Mouse (Mus musculus) MEL (cell line): ENCODE measurements at regions not wholly inside any gene's neighbourhood (a gene's known extent, or its start where the extent isn't known, plus 50 kb on each side); places are given as distances from the start of the nearest gene placed in this dataset.

ENCODE experiments used
- DNase-seq: peaks from one replicate; pipeline ENCODE4 v3.0.0; 2011; ENCODE audit warnings: low read depth, low spot score
- H3K27ac ChIP-seq: 2 replicates; pipeline ENCODE4 v1.5.1; 2012; ENCODE audit warnings: low read depth, mild to moderate bottlenecking, control low read depth, low read length, moderate library complexity; ENCODE audit not compliant: control insufficient read depth
- H3K27me3 ChIP-seq, 2 experiments: fragments of 150-350 bp in 1 of 2; sonication (generic) in 1 of 2; 2 replicates each; pipeline ENCODE4 v1.6.1; 2012; ENCODE audit warnings: low read length in 2 of 2, mild to moderate bottlenecking in 2 of 2, improper control_type of control experiment in 1 of 2, moderate library complexity in 1 of 2; ENCODE audit not compliant: insufficient read depth in 2 of 2, control insufficient read depth in 1 of 2
- H3K36me3 ChIP-seq, 2 experiments: 2 replicates each; pipeline ENCODE4 v1.6.1; 2012 to 2014; ENCODE audit warnings: low read length in 2 of 2, improper control_type of control experiment in 1 of 2, inconsistent platforms in 1 of 2, mild to moderate bottlenecking in 1 of 2; ENCODE audit not compliant: insufficient read depth in 2 of 2, control insufficient read depth in 1 of 2
- H3K4me1 ChIP-seq, 2 experiments: fragments of 150-350 bp in 1 of 2; sonication (generic) in 1 of 2; 2 replicates each; pipeline ENCODE4 v1.6.1; 2012; ENCODE audit warnings: low read length in 2 of 2, improper control_type of control experiment in 1 of 2, mild to moderate bottlenecking in 1 of 2; ENCODE audit not compliant: insufficient read depth in 2 of 2, control insufficient read depth in 1 of 2
- H3K4me3 ChIP-seq, 2 experiments: fragments of 150-350 bp in 1 of 2; sonication (generic) in 1 of 2; 2 replicates each; pipeline ENCODE4 v1.5.1; 2012; ENCODE audit warnings: low read depth in 2 of 2, low read length in 2 of 2, mild to moderate bottlenecking in 2 of 2, moderate library complexity in 2 of 2, control low read depth in 1 of 2, improper control_type of control experiment in 1 of 2; ENCODE audit not compliant: control insufficient read depth in 1 of 2, insufficient read depth in 1 of 2
- H3K79me2 ChIP-seq: 2 replicates; pipeline ENCODE4 v1.6.1; 2012; ENCODE audit warnings: mild to moderate bottlenecking, low read length, moderate library complexity; ENCODE audit not compliant: control insufficient read depth, poor library complexity, insufficient read depth
- H3K9ac ChIP-seq: 2 replicates; pipeline ENCODE4 v1.6.1; 2012; ENCODE audit warnings: low read depth, mild to moderate bottlenecking, control low read depth, low read length, moderate library complexity; ENCODE audit not compliant: control insufficient read depth, poor library complexity, severe bottlenecking
- H3K9me3 ChIP-seq: fragments of 150-350 bp; sonication (generic); replicated peaks from 2 replicates; pipeline ENCODE4 v1.6.1; 2012; ENCODE audit warnings: mild to moderate bottlenecking, low read length, improper control_type of control experiment, moderate library complexity; ENCODE audit not compliant: insufficient read depth
- BHLHE40 ChIP-seq: IDR thresholded peaks from 2 replicates; pipeline ENCODE4 v1.6.1; 2012; ENCODE audit warnings: low read depth, mild to moderate bottlenecking, inconsistent platforms, low read length, improper control_type of control experiment, borderline replicate concordance
- CHD1 ChIP-seq: IDR thresholded peaks from 2 replicates; pipeline ENCODE4 v1.6.1; 2012; ENCODE audit warnings: low read depth, mild to moderate bottlenecking, inconsistent platforms, low read length, improper control_type of control experiment
- CHD2 ChIP-seq: IDR thresholded peaks from 2 replicates; pipeline ENCODE4 v1.6.1; 2011; ENCODE audit warnings: low read length, improper control_type of control experiment
- CTCF ChIP-seq, 3 experiments: IDR thresholded peaks in 2 of 3; conservative IDR thresholded peaks in 1 of 3; 2 replicates each; pipeline ENCODE4 v1.5.1; 2011 to 2012; ENCODE audit warnings: low read length in 3 of 3, low read depth in 2 of 3, mild to moderate bottlenecking in 2 of 3, improper control_type of control experiment in 1 of 3, inconsistent platforms in 1 of 3, mixed read lengths in 1 of 3, moderate library complexity in 1 of 3; ENCODE audit not compliant: control insufficient read depth in 1 of 3, insufficient read depth in 1 of 3, poor library complexity in 1 of 3, severe bottlenecking in 1 of 3
- E2F4 ChIP-seq: IDR thresholded peaks from 2 replicates; pipeline ENCODE4 v1.6.1; 2011; ENCODE audit warnings: low read depth, low read length, improper control_type of control experiment, borderline replicate concordance
- ELF1 ChIP-seq: IDR thresholded peaks from 2 replicates; pipeline ENCODE4 v1.6.1; 2014; ENCODE audit warnings: low read depth, mild to moderate bottlenecking, inconsistent platforms, low read length, improper control_type of control experiment, moderate library complexity
- EP300 ChIP-seq, 2 experiments: IDR thresholded peaks; 2 replicates each; pipeline ENCODE4 v1.6.1; 2011; ENCODE audit warnings: improper control_type of control experiment in 2 of 2, low read length in 2 of 2, low read depth in 1 of 2, mild to moderate bottlenecking in 1 of 2
- JUND ChIP-seq: IDR thresholded peaks from 2 replicates; pipeline ENCODE4 v1.6.1; 2011; ENCODE audit warnings: low read depth, mild to moderate bottlenecking, improper control_type of control experiment, low read length
- MAFK ChIP-seq: IDR thresholded peaks from 2 replicates; pipeline ENCODE4 v1.6.1; 2011; ENCODE audit warnings: low read depth, mild to moderate bottlenecking, low read length, improper control_type of control experiment, borderline replicate concordance
- MAX ChIP-seq: IDR thresholded peaks from 2 replicates; pipeline ENCODE4 v1.6.1; 2011; ENCODE audit warnings: low read length, improper control_type of control experiment
- MEF2A ChIP-seq: IDR thresholded peaks from 2 replicates; pipeline ENCODE4 v1.6.1; 2014; ENCODE audit warnings: low read depth, mild to moderate bottlenecking, inconsistent platforms, low read length, improper control_type of control experiment; ENCODE audit not compliant: poor library complexity, insufficient replicate concordance, severe bottlenecking; ENCODE audit errors: extremely low read depth
- MXI1 ChIP-seq: IDR thresholded peaks from 2 replicates; pipeline ENCODE4 v1.6.1; 2011; ENCODE audit warnings: mild to moderate bottlenecking, low read depth, low read length, improper control_type of control experiment
- MYB ChIP-seq: IDR thresholded peaks from 2 replicates; pipeline ENCODE4 v1.6.1; 2011; ENCODE audit warnings: mild to moderate bottlenecking, low read depth, low read length, improper control_type of control experiment
- NELFE ChIP-seq: IDR thresholded peaks from 2 replicates; pipeline ENCODE4 v1.6.1; 2011; ENCODE audit warnings: low read depth, low read length, improper control_type of control experiment
- RAD21 ChIP-seq: IDR thresholded peaks from 2 replicates; pipeline ENCODE4 v1.6.1; 2011; ENCODE audit warnings: mild to moderate bottlenecking, low read depth, low read length, improper control_type of control experiment
- RCOR1 ChIP-seq: IDR thresholded peaks from 2 replicates; pipeline ENCODE4 v1.6.1; 2012; ENCODE audit warnings: low read depth, mild to moderate bottlenecking, inconsistent platforms, low read length, improper control_type of control experiment
- SIN3A ChIP-seq: IDR thresholded peaks from 2 replicates; pipeline ENCODE4 v1.6.1; 2012; ENCODE audit warnings: low read length, improper control_type of control experiment, inconsistent platforms
- SMC3 ChIP-seq: IDR thresholded peaks from 2 replicates; pipeline ENCODE4 v1.6.1; 2011; ENCODE audit warnings: low read depth, low read length, improper control_type of control experiment
- TAL1 ChIP-seq: IDR thresholded peaks from 2 replicates; pipeline ENCODE4 v1.6.1; 2012; ENCODE audit warnings: mild to moderate bottlenecking, inconsistent platforms, low read length, moderate library complexity, mixed read lengths
- TBP ChIP-seq: IDR thresholded peaks from 2 replicates; pipeline ENCODE4 v1.8.0; 2011; ENCODE audit warnings: low read depth, low read length, improper control_type of control experiment
- TCF12 ChIP-seq: IDR thresholded peaks from 2 replicates; pipeline ENCODE4 v1.6.1; 2014; ENCODE audit warnings: low read depth, mild to moderate bottlenecking, inconsistent platforms, low read length, improper control_type of control experiment, moderate library complexity
- UBTF ChIP-seq: IDR thresholded peaks from 2 replicates; pipeline ENCODE4 v1.6.1; 2012; ENCODE audit warnings: low read depth, mild to moderate bottlenecking, inconsistent platforms, low read length, improper control_type of control experiment, moderate library complexity, borderline replicate concordance; ENCODE audit not compliant: insufficient read depth
- USF1 ChIP-seq: IDR thresholded peaks from 2 replicates; pipeline ENCODE4 v1.6.1; 2014; ENCODE audit warnings: low read depth, mild to moderate bottlenecking, inconsistent platforms, low read length, improper control_type of control experiment, moderate library complexity
- ZKSCAN1 ChIP-seq: IDR thresholded peaks from 2 replicates; pipeline ENCODE4 v1.6.1; 2012; ENCODE audit warnings: low read depth, mild to moderate bottlenecking, inconsistent platforms, low read length, improper control_type of control experiment, moderate library complexity
- ZMIZ1 ChIP-seq: IDR thresholded peaks from 2 replicates; pipeline ENCODE4 v1.6.1; 2012; ENCODE audit warnings: low read depth, mild to moderate bottlenecking, inconsistent platforms, low read length, improper control_type of control experiment, moderate library complexity

GRCm38 (mm10) chrX:163845408-163845807 lies 63.4 kb upstream of the Ap1s2 start:
- H3K4me1 ChIP-seq: no peaks in the 10 kb centered on the region
- no peak for DNase-seq
- no peaks in the 10 kb centered on the region for H3K79me2 ChIP-seq
- H3K27me3 ChIP-seq: peaks cover 1 to 2% of the 10 kb centered on the region in 2 experiments
- H3K9me3 ChIP-seq: no peaks in the 10 kb centered on the region
- no peak overlapping the region for H3K9ac ChIP-seq
- no peak overlapping the region for H3K27ac ChIP-seq
- no peaks in the 10 kb centered on the region for H3K36me3 ChIP-seq
- TF ChIP-seq ZMIZ1: no peak
- no peak for TF ChIP-seq NELFE
- TF ChIP-seq TCF12: no peak
- TF ChIP-seq E2F4: no peak
- no peak for TF ChIP-seq SIN3A
- TF ChIP-seq CHD1: no peak
- TF ChIP-seq RCOR1: no peak
- no peak for TF ChIP-seq MYB
- TF ChIP-seq BHLHE40: no peak
- no peak for TF ChIP-seq CTCF (IDR thresholded peaks at IDR 0.05 in 2 of 3, conservative IDR thresholded peaks at IDR 0.05 in 1 of 3; ENCODE audit: control insufficient read depth in 1 of 3, insufficient read depth in 1 of 3, low read depth in 2 of 3, low read length in 3 of 3, poor library complexity in 1 of 3, severe bottlenecking in 1 of 3)
- no peak for TF ChIP-seq RAD21
- no peak for TF ChIP-seq SMC3
- no peak for TF ChIP-seq TAL1
- no peak for TF ChIP-seq TBP
- no peak for TF ChIP-seq EP300 (IDR thresholded peaks at IDR 0.05; ENCODE audit: low read depth in 1 of 2, low read length in 2 of 2)
- TF ChIP-seq MEF2A: no peak
- no peak for TF ChIP-seq UBTF
- TF ChIP-seq MAFK: no peak
- no peak for TF ChIP-seq JUND
- no peak overlapping the region for H3K4me3 ChIP-seq

- Histone ChIP-seq H3K4me3 (no peak overlapping the region), H3K4me1 (no peaks in the 10 kb centered on the region), H3K9ac (no peak overlapping the region), H3K27me3 (peaks cover 1 to 2% of the 10 kb centered on the region in 2 experiments), H3K79me2 (no peaks in the 10 kb centered on the region), H3K9me3 (no peaks in the 10 kb centered on the region), H3K36me3 (no peaks in the 10 kb centered on the region), H3K27ac (no peak overlapping the region)
- TF ChIP-seq TCF12: no peak
- no peak for TF ChIP-seq ELF1
- no peak for TF ChIP-seq BHLHE40
- TF ChIP-seq MXI1: no peak
- TF ChIP-seq ZKSCAN1: no peak
- no peak for TF ChIP-seq CHD2
- no peak for TF ChIP-seq CTCF (IDR thresholded peaks at IDR 0.05 in 2 of 3, conservative IDR thresholded peaks at IDR 0.05 in 1 of 3; ENCODE audit: control insufficient read depth in 1 of 3, insufficient read depth in 1 of 3, low read depth in 2 of 3, low read length in 3 of 3, poor library complexity in 1 of 3, severe bottlenecking in 1 of 3)
- TF ChIP-seq MEF2A: no peak
- no peak for TF ChIP-seq USF1
- TF ChIP-seq RAD21: no peak
- no peak for TF ChIP-seq RCOR1
- TF ChIP-seq MAX: no peak
- no peak for TF ChIP-seq NELFE
- DNase-seq: no peak
Measured at GRCm38 (mm10) chrX:163846890-163847289, 61.9 kb upstream of the Ap1s2 start.
